Mouse (Mus musculus): ENCODE measurements at regions not wholly inside any gene's neighbourhood (a gene's known extent, or its start where the extent isn't known, plus 50 kb on each side); places are given as distances from the start of the nearest gene placed in this dataset.
"Not testable (repeated sequence)": the region's sequence is repeated elsewhere in the genome, so short reads cannot be mapped to it uniquely, and the experiment has no call there.

- DNase-seq (ENCODE audit: low spot score in 2 of 2): no peak
Measured at GRCm38 (mm10) chr12:6638761-6639281, 1263.3 kb upstream of the Klhl29 start.

DNA sequence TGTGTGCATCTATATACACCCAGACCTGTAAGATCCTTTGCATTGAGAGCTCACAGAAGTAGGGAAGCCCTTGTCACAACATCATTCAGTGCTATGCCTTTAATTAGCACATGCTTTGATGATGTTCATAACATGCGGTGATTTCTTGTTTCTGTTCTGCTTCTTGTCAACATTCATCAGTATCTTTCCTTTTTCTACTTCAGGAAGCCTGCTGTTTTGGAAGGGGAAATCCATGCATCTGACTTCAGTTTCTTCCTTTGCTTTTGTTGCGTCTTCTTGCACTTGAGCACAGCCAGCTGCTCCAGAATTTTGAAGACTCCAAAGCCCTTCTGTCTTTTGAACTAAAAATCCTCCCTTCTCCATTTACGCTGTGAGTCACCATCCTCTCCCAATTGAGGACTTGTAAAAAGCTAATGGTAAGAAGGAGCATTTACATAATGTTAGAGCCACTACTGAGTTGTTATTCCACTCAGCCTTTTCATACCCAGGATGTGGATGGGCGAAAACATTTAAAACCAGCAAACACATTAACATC is 1262.4 kb upstream of the Klhl29 start:
- no peak for DNase-seq (ENCODE audit: low spot score in 2 of 2)

GRCm38 (mm10) chr12:6622575-6623146 is 1247.2 kb upstream of the Klhl29 start:
- DNase-seq (ENCODE audit: low spot score in 2 of 2): no peak

- peak; percentile 21 to 59 for DNase-seq (ENCODE audit: low spot score in 2 of 2)
Measured at GRCm38 (mm10) chr12:6601111-6601510, 1225.6 kb upstream of the Klhl29 start.

- not testable (repeated sequence) for DNase-seq (ENCODE audit: low spot score in 2 of 2)
Measured at GRCm38 (mm10) chr12:6595484-6595883, 1220.0 kb upstream of the Klhl29 start.

DNA sequence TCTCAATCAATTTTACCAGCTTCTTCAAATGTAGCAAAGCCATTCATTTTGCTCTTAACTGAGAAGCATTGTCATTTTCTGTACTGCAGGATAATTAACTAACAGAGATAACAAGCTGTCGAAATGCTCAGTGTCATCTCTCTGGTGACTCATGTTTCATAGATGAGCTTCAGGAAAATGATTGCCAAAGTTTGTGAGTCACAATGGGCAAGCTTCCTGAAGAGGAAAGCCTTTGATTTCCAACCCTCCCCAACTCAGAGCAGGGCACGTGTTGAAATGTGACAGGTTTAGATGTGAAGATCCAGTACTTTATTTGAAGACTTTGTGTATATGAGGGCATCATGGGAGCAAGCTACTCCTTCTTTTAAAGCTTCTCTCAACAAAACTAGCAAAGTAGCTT is 1214.7 kb upstream of the Klhl29 start:
- DNase-seq (ENCODE audit: low spot score in 2 of 2): peak in 1 of 2 experiments; percentile 21

DNA sequence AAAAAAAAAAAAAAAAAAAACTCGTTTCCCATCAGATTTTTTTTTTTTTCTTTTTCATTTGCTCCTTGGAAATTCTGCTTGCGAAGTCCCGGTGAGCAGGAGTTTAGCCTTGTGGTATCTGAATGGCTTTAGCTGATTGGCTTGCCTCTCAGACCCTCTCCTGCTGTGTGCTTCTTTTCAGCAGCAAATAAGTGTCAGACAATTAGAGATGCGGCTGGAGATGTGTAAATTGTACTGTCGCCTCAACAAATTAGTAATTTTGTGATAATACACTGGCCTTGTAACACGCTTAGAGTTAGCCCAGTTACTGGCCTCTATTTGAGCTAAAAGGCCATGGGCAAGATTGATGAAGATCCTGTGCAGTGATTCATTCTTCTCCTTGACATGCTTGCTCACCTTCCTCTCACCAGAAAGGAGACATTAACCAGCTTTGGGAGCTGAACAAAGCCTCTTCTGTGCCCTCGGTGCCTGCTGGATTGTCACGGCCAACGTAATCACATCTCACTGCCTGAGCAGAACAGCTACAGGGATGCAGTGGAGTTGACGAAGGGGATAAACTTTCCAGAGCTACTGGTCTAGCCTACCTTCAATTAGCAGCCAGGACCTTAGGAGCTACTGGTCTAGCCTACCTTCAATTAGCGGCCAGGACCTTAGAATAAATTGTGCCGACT is 1212.7 kb upstream of the Klhl29 start:
- DNase-seq (ENCODE audit: low spot score in 2 of 2): peak in 1 of 2 experiments; percentile 22

DNA sequence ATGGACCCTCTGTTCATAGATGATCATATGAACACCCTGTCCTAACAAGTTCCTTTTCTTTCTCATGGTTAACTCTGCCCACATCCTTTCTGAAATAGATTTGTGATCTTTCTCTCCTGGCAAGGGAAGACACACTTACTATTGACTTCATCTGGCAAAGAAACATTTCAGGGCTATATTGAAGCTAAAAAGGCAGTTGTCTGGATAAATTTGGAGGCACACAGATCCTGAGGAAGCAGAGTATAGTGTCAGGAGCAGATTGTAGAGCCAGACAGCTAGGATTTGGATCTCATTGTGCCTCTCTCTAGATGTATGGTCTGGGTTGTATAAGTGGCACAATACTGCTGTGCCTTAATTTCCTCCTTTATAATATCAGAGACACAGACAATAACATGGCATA is 1204.7 kb upstream of the Klhl29 start:
- no peak for DNase-seq (ENCODE audit: low spot score in 2 of 2)

GRCm38 (mm10) chr12:6576866-6577360 is 1201.4 kb upstream of the Klhl29 start:
- DNase-seq (ENCODE audit: low spot score in 2 of 2): no peak

All from adrenal gland, adult 18-20 months (tissue).